Mouse (Mus musculus): ENCODE measurements around the gene Gm33543. TPM values are rescaled to one million over a fixed set of nuclear protein-coding genes. Genes with fewer than 3 reads are reported as not detected.

Gene Gm33543
- polyA plus RNA-seq (2015; fragmentation: Nextera tagmentation; extraction: Ambion mirVana) = not detected in 2 replicates

DNA sequence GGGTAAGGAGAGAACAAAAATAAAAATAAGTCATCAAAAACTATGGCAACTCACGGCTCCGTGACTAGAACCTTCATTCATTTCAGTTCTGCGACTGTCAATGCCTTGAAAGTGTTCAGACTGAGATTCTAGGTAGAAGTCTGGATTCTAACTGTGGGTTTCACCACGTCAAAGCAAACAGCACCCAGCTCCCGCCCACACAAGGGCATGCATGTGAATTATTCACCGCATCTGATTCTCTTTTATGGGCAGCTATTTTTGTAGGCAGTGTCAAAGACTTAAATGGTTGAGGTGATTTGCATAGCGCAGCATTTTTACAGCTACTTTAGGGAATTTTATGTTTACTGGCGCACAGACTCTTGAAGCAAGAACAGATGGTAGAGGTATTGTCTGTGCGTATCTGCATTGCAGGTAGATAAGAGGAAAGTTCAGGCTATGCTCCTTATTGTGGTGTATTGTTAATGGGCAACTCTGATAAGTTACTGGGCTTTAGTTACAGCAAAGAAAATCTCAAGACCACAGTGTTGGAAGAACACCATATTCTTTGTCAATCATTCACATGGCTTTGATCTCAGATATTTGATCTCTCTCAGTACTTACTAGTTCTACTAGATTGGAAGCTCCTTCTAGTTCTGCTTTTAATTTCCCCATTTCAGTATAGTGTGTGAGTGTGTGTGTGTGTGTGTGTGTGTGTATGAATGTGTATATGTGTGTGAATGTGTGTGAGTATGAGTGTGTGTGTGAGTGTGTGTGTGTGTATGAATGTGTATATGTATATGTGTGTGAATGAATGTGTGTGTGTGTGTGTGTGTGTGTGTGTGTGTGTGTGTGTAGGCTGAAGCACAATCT is at the start of gene Gm33543:
Gm33543 (minus strand) TSS at position 142 of the 849 bp plus-strand sequence.
- no peak for ATAC-seq (ENCODE audit: insufficient read depth, low FRiP score)
- no peaks in the 10 kb centered on the region for H3K4me1 ChIP-seq (ENCODE audit: control insufficient read depth, insufficient read depth, low read length)
- H3K4me2 ChIP-seq (ENCODE audit: low read depth, low read length) = no peak within 1 kb of the TSS
- no peak within 1 kb of the TSS for H3K4me3 ChIP-seq (replicated peaks; ENCODE audit: low read length)
- no peak within 1 kb of the TSS for H3K9ac ChIP-seq (ENCODE audit: low read length)
- no peaks in the 10 kb centered on the region for H3K9me3 ChIP-seq (replicated peaks; ENCODE audit: control insufficient read depth, low read length)
- H3K27ac ChIP-seq (ENCODE audit: low read length) = no peak within 1 kb of the TSS
- 80% methylated on average over 9 of the region's 9 CpGs for WGBS
- H3K36me3 ChIP-seq (ENCODE audit: control insufficient read depth, insufficient read depth, low read length) = no peaks in the 10 kb centered on the region
- H3K27me3 ChIP-seq (ENCODE audit: control insufficient read depth, insufficient read depth, low read length) = no peaks in the 10 kb centered on the region

DNA sequence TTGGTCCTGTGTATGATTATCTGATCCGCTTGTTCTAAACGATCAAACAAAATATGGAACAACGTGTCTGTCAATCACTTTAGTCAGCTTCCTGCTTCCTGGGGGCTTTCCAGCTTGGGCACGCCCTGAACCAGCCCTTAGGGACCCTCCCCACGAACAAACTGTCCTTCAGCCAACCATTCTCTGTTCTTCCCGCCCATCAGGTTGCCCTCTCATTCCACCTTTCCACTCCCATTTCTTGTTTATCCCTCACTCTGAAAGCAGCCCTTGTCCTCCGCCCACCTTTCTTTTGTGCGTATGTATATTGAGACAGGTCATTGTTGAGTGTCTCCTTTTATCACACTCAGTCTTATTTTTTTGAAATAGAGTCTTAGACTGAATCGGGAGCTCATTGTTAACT is 49.4 kb upstream of the Gm33543 start:
- no peaks in the 10 kb centered on the region for H3K9me3 ChIP-seq (replicated peaks; ENCODE audit: control insufficient read depth, low read length)
- no peak overlapping the region for H3K4me2 ChIP-seq (ENCODE audit: low read depth, low read length)
- 66% methylated on average over 9 of the region's 9 CpGs for WGBS
- H3K4me3 ChIP-seq (replicated peaks; ENCODE audit: low read length) = no peak overlapping the region
- H3K4me1 ChIP-seq (ENCODE audit: control insufficient read depth, insufficient read depth, low read length) = no peaks in the 10 kb centered on the region
- H3K27ac ChIP-seq (ENCODE audit: low read length) = no peak overlapping the region
- H3K36me3 ChIP-seq (ENCODE audit: control insufficient read depth, insufficient read depth, low read length) = no peaks in the 10 kb centered on the region
- ATAC-seq (ENCODE audit: insufficient read depth, low FRiP score) = no peak
- no peak overlapping the region for H3K9ac ChIP-seq (ENCODE audit: low read length)
- no peaks in the 10 kb centered on the region for H3K27me3 ChIP-seq (ENCODE audit: control insufficient read depth, insufficient read depth, low read length)

GRCm38 (mm10) chr10:95891214-95891960 is 48.7 kb upstream of the Gm33543 start:
- Histone ChIP-seq H3K4me2 (ENCODE audit: low read depth, low read length) (no peak overlapping the region), H3K9ac (ENCODE audit: low read length) (no peak overlapping the region), H3K36me3 (ENCODE audit: control insufficient read depth, insufficient read depth, low read length) (no peaks in the 10 kb centered on the region), H3K27me3 (ENCODE audit: control insufficient read depth, insufficient read depth, low read length) (no peaks in the 10 kb centered on the region), H3K27ac (ENCODE audit: low read length) (no peak overlapping the region), H3K4me1 (ENCODE audit: control insufficient read depth, insufficient read depth, low read length) (no peaks in the 10 kb centered on the region), H3K9me3 (replicated peaks; ENCODE audit: control insufficient read depth, low read length) (no peaks in the 10 kb centered on the region), H3K4me3 (replicated peaks; ENCODE audit: low read length) (no peak overlapping the region)
- WGBS = 69% methylated on average over 7 of the region's 7 CpGs
- no peak for ATAC-seq (ENCODE audit: insufficient read depth, low FRiP score)

DNA sequence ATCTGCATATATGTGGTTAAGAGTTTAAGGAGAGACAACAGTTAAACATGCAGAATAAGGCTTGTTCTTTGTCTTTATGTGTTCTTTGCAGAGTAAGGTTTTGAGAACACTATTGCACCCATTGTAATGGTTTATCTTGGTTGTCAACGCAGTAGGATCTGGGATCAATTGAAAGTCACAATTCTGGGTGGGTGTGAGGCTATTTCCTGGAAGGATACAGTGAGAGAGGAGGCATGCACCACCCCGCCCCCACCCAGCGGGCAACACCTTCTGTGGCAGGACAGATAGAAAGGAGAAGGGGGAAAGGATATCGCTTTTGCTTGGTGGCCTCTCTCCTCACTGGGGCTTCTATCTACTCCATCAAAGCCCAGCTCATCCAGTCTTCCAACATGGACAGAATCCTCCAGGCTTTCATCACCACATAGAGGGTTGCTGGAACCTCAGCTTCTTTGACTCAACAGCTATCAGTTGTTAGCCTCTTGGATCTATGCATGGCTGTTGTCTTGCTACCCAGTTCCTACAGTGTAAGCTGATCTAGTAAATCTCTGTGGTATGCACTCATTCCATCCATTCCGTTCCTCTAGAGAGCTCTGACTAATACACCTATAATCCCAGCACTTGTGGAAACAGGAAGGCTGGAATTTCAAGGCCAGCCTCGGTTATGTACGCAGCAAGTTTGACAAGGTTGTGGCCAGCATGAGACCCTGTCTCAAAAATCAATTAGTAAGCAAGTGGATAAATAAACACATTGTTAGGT is 41.2 kb upstream of the Gm33543 start:
- Histone ChIP-seq H3K9ac (ENCODE audit: low read length) (no peak overlapping the region), H3K4me1 (ENCODE audit: control insufficient read depth, insufficient read depth, low read length) (no peaks in the 10 kb centered on the region), H3K4me2 (ENCODE audit: low read depth, low read length) (no peak overlapping the region), H3K36me3 (ENCODE audit: control insufficient read depth, insufficient read depth, low read length) (no peaks in the 10 kb centered on the region), H3K4me3 (replicated peaks; ENCODE audit: low read length) (no peak overlapping the region), H3K27me3 (ENCODE audit: control insufficient read depth, insufficient read depth, low read length) (no peaks in the 10 kb centered on the region), H3K9me3 (replicated peaks; ENCODE audit: control insufficient read depth, low read length) (no peaks in the 10 kb centered on the region), H3K27ac (ENCODE audit: low read length) (no peak overlapping the region)
- ATAC-seq (ENCODE audit: insufficient read depth, low FRiP score) = no peak
- WGBS = 51% methylated on average over 7 of the region's 7 CpGs

DNA sequence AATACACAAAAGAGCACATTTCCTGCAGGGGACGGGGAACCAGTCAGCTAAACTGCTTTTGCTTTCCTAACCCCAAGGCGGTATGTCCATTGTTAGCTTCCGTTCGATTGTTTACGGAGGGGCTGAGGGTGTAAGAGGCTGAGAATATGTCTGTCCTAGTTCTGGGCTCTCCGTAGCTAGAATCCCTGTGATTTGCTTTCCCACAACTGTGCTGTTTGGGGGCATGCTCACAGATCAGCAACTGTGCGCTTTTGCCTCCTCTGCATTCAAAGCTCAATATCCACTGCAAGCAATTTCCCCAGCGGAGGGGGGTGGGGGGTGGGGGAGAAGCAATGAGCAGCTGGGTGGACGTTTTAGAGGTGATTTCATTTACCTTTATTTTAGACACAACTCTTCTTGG is 39.3 kb upstream of the Gm33543 start:
- no peaks in the 10 kb centered on the region for H3K36me3 ChIP-seq (ENCODE audit: control insufficient read depth, insufficient read depth, low read length)
- no peaks in the 10 kb centered on the region for H3K4me1 ChIP-seq (ENCODE audit: control insufficient read depth, insufficient read depth, low read length)
- H3K27ac ChIP-seq (ENCODE audit: low read length) = no peak overlapping the region
- no peak for ATAC-seq (ENCODE audit: insufficient read depth, low FRiP score)
- H3K4me3 ChIP-seq (replicated peaks; ENCODE audit: low read length) = no peak overlapping the region
- H3K4me2 ChIP-seq (ENCODE audit: low read depth, low read length) = no peak overlapping the region
- no peaks in the 10 kb centered on the region for H3K27me3 ChIP-seq (ENCODE audit: control insufficient read depth, insufficient read depth, low read length)
- H3K9ac ChIP-seq (ENCODE audit: low read length) = no peak overlapping the region
- 39% methylated on average over 9 of the region's 9 CpGs for WGBS
- H3K9me3 ChIP-seq (replicated peaks; ENCODE audit: control insufficient read depth, low read length) = no peaks in the 10 kb centered on the region

- no peak overlapping the region for H3K4me2 ChIP-seq (ENCODE audit: low read depth, low read length)
- H3K4me1 ChIP-seq (ENCODE audit: control insufficient read depth, insufficient read depth, low read length) = no peaks in the 10 kb centered on the region
- no peak overlapping the region for H3K27ac ChIP-seq (ENCODE audit: low read length)
- 83% methylated on average over 17 of the region's 17 CpGs for WGBS
- no peak for ATAC-seq (ENCODE audit: insufficient read depth, low FRiP score)
- no peak overlapping the region for H3K9ac ChIP-seq (ENCODE audit: low read length)
- H3K4me3 ChIP-seq (replicated peaks; ENCODE audit: low read length) = no peak overlapping the region
- no peaks in the 10 kb centered on the region for H3K9me3 ChIP-seq (replicated peaks; ENCODE audit: control insufficient read depth, low read length)
- H3K36me3 ChIP-seq (ENCODE audit: control insufficient read depth, insufficient read depth, low read length) = no peaks in the 10 kb centered on the region
- no peaks in the 10 kb centered on the region for H3K27me3 ChIP-seq (ENCODE audit: control insufficient read depth, insufficient read depth, low read length)
Observed at GRCm38 (mm10) chr10:95879983-95880934, 37.5 kb upstream of the Gm33543 start.

GRCm38 (mm10) chr10:95870782-95871181 is 28.1 kb upstream of the Gm33543 start:
- H3K4me1 ChIP-seq (ENCODE audit: control insufficient read depth, insufficient read depth, low read length) = no peaks in the 10 kb centered on the region
- no peaks in the 10 kb centered on the region for H3K36me3 ChIP-seq (ENCODE audit: control insufficient read depth, insufficient read depth, low read length)
- ATAC-seq (ENCODE audit: insufficient read depth, low FRiP score) = no peak
- 92% methylated on average over 2 of the region's 2 CpGs for WGBS
- H3K27ac ChIP-seq (ENCODE audit: low read length) = no peak overlapping the region
- no peak overlapping the region for H3K4me3 ChIP-seq (replicated peaks; ENCODE audit: low read length)
- no peaks in the 10 kb centered on the region for H3K9me3 ChIP-seq (replicated peaks; ENCODE audit: control insufficient read depth, low read length)
- no peak overlapping the region for H3K4me2 ChIP-seq (ENCODE audit: low read depth, low read length)
- H3K27me3 ChIP-seq (ENCODE audit: control insufficient read depth, insufficient read depth, low read length) = no peaks in the 10 kb centered on the region
- H3K9ac ChIP-seq (ENCODE audit: low read length) = no peak overlapping the region

GRCm38 (mm10) chr10:95868348-95868747 is 25.6 kb upstream of the Gm33543 start:
- Histone ChIP-seq H3K9ac (ENCODE audit: low read length) (no peak overlapping the region), H3K4me2 (ENCODE audit: low read depth, low read length) (no peak overlapping the region), H3K4me1 (ENCODE audit: control insufficient read depth, insufficient read depth, low read length) (peaks cover 5% of the 10 kb centered on the region; the same call in 1 of the 2 replicates), H3K4me3 (replicated peaks; ENCODE audit: low read length) (no peak overlapping the region), H3K9me3 (replicated peaks; ENCODE audit: control insufficient read depth, low read length) (no peaks in the 10 kb centered on the region), H3K27ac (ENCODE audit: low read length) (no peak overlapping the region), H3K27me3 (ENCODE audit: control insufficient read depth, insufficient read depth, low read length) (no peaks in the 10 kb centered on the region), H3K36me3 (ENCODE audit: control insufficient read depth, insufficient read depth, low read length) (no peaks in the 10 kb centered on the region)
- WGBS = 76% methylated on average over 6 of the region's 6 CpGs
- ATAC-seq (ENCODE audit: insufficient read depth, low FRiP score) = no peak

All from stomach, embryonic 16.5 days (tissue).